Comparison of ENCODE assay signal across 9 mouse cellular contexts in genomic region chr13:98112812-98113503, GRCm38 (mm10).
"Had no signal": no experiment of that assay in that cellular context is flagged by ENCODE, and none has a peak within 500 bp of the region (broad histone marks: within the 10 kb centered on the region; RNA-seq: fewer than 3 reads in every experiment).

No protein-coding gene starts in this region.

- ATAC-seq: midbrain, embryonic 13.5 days had no signal

- H3K9me3 ChIP-seq: kidney, embryonic 15.5 days; limb, embryonic 13.5 days; midbrain, embryonic 13.5 days had no signal

- DNase-seq: kidney, adult 2 months; kidney, postnatal 14 days; left cerebral cortex, postnatal 4 days; right cerebral cortex, postnatal 14 days; thymus, postnatal 36 days had no signal

- H3K27me3 ChIP-seq: kidney, embryonic 15.5 days; limb, embryonic 13.5 days; midbrain, embryonic 13.5 days had no signal

- H3K4me2 ChIP-seq: kidney, embryonic 15.5 days; limb, embryonic 13.5 days; midbrain, embryonic 13.5 days had no signal

- H3K4me1 ChIP-seq: midbrain, embryonic 13.5 days had no signal

- H3K4me3 ChIP-seq: kidney, embryonic 15.5 days; limb, embryonic 13.5 days; midbrain, embryonic 13.5 days had no signal

- H3K9ac ChIP-seq: kidney, embryonic 15.5 days; limb, embryonic 13.5 days; liver, embryonic 14.5 days; midbrain, embryonic 13.5 days had no signal

- H3K27ac ChIP-seq: kidney, embryonic 15.5 days; limb, embryonic 13.5 days; liver, embryonic 14.5 days; midbrain, embryonic 13.5 days had no signal

- H3K36me3 ChIP-seq: kidney, embryonic 15.5 days; limb, embryonic 13.5 days; midbrain, embryonic 13.5 days had no signal
